Mouse (Mus musculus): Measurements from ENCODE around the gene AU015836. TPM values are rescaled to one million over a fixed set of nuclear protein-coding genes. Genes with fewer than 3 reads are reported as not detected.
"Not testable (repeated sequence)": the region's sequence is repeated elsewhere in the genome, so short reads cannot be mapped to it uniquely, and the experiment has no call there.

Gene AU015836
- polyA plus RNA-seq, 1 experiment: not detected

DNA sequence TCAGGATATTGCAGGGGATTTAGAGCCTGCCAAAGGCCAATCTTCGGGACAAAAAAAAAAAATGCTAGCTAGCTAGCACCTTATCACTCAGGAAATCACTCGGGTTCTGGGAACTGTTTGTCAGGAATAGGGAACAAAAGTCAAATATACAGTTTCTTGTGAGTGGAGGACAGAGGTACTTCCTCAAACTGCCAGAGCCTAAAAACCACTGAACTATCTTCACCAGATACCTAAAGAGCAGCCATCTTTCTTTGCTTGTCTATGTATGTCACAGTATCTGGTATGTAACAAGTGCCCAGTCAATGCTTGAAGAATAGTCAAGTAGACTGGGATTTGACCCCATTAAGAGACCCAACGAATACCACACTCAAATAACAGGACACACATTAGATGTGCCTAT lies 10.0 kb upstream of the AU015836 start:
- H3K36me3 ChIP-seq (ENCODE audit: control insufficient read depth, insufficient read depth): no peaks in the 10 kb centered on the region
- no peak overlapping the region for H3ac ChIP-seq (ENCODE audit: control insufficient read depth, insufficient read length, low read depth)
- no peak overlapping the region for H3K4me3 ChIP-seq (ENCODE audit: insufficient read depth, poor library complexity, severe bottlenecking)
- H3K79me3 ChIP-seq (ENCODE audit: low read depth): no peaks in the 10 kb centered on the region
- H3K79me2 ChIP-seq (ENCODE audit: control insufficient read depth, insufficient read depth): no peaks in the 10 kb centered on the region
- TF ChIP-seq MYOG (IDR thresholded peaks at IDR 0.05; ENCODE audit: control insufficient read depth, extremely low read depth, insufficient read length) (no peak), USF1 (IDR thresholded peaks at IDR 0.05; ENCODE audit: low read depth) (no peak), CEBPB (IDR thresholded peaks at IDR 0.05; ENCODE audit: low read depth) (no peak), MYOD1 (IDR thresholded peaks at IDR 0.05; ENCODE audit: control insufficient read depth, insufficient read length, low read depth) (no peak), FOSL1 (IDR thresholded peaks at IDR 0.05; ENCODE audit: insufficient read depth, low read length, poor library complexity, severe bottlenecking) (no peak), MAX (IDR thresholded peaks at IDR 0.05) (no peak), CTCF (IDR thresholded peaks at IDR 0.05; ENCODE audit: control insufficient read depth, insufficient read depth, insufficient read length) (no peak)
- no peaks in the 10 kb centered on the region for H3K27me3 ChIP-seq (ENCODE audit: control insufficient read depth, insufficient read depth, insufficient read length)

DNA sequence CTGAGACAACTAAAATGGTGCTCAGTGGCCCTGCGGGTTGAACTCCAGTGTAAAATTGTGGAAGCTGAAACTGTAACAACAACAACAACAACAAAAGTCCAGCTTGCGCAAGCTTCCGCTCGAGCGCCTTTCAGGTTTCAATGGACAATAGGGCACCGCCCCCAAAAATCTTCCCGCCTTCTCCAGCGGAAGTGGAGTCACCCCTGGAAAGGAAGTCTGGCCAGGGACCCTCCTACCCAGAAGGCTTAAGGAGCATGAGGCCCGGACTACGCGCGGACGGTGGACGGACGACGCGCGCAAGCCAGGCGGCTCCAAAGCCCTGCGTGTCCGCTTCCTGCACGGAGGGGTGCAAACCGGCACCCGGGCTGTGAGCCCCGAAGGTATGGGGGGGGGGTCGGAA lies 11.9 kb downstream of the AU015836 start:
- H3K79me3 ChIP-seq (ENCODE audit: low read depth): no peaks in the 10 kb centered on the region
- H3K4me3 ChIP-seq (ENCODE audit: insufficient read depth, poor library complexity, severe bottlenecking): no peak overlapping the region
- TF ChIP-seq USF1 (IDR thresholded peaks at IDR 0.05; ENCODE audit: low read depth) (no peak), MYOG (IDR thresholded peaks at IDR 0.05; ENCODE audit: control insufficient read depth, extremely low read depth, insufficient read length) (no peak), MYOD1 (IDR thresholded peaks at IDR 0.05; ENCODE audit: control insufficient read depth, insufficient read length, low read depth) (no peak), CEBPB (IDR thresholded peaks at IDR 0.05; ENCODE audit: low read depth) (no peak), MAX (IDR thresholded peaks at IDR 0.05) (no peak), FOSL1 (IDR thresholded peaks at IDR 0.05; ENCODE audit: insufficient read depth, low read length, poor library complexity, severe bottlenecking) (no peak), CTCF (IDR thresholded peaks at IDR 0.05; ENCODE audit: control insufficient read depth, insufficient read depth, insufficient read length) (no peak)
- H3ac ChIP-seq (ENCODE audit: control insufficient read depth, insufficient read length, low read depth): no peak overlapping the region
- H3K27me3 ChIP-seq (ENCODE audit: control insufficient read depth, insufficient read depth, insufficient read length): peaks cover 4% of the 10 kb centered on the region
- no peaks in the 10 kb centered on the region for H3K79me2 ChIP-seq (ENCODE audit: control insufficient read depth, insufficient read depth)
- H3K36me3 ChIP-seq (ENCODE audit: control insufficient read depth, insufficient read depth): no peaks in the 10 kb centered on the region

DNA sequence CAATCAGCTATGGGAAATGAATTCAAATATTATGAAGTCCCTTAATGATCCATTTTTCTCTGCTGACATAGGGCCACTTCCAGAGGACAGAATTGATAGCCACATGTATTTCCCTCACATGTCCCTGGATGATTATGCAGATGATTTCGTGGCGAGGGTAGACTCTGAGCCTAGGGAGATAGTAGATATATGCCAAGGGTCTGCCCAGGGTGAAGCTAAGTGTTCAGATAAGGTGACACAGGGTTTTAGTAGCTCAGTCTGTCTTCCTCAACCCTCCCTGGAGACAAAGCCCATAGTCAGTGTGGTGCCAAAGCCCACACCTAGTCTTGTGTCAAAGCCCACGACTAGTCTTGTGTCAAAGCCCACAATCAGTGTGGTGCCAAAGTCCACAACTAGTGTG lies 13.7 kb downstream of the AU015836 start:
- Histone ChIP-seq H3K4me3 (ENCODE audit: insufficient read depth, poor library complexity, severe bottlenecking) (no peak overlapping the region), H3K79me3 (ENCODE audit: low read depth) (no peaks in the 10 kb centered on the region)
- TF ChIP-seq CTCF (IDR thresholded peaks at IDR 0.05; ENCODE audit: control insufficient read depth, insufficient read depth, insufficient read length) (no peak), USF1 (IDR thresholded peaks at IDR 0.05; ENCODE audit: low read depth) (no peak), MYOG (IDR thresholded peaks at IDR 0.05; ENCODE audit: control insufficient read depth, extremely low read depth, insufficient read length) (no peak), FOSL1 (IDR thresholded peaks at IDR 0.05; ENCODE audit: insufficient read depth, low read length, poor library complexity, severe bottlenecking) (no peak), CEBPB (IDR thresholded peaks at IDR 0.05; ENCODE audit: low read depth) (no peak), MAX (IDR thresholded peaks at IDR 0.05) (no peak), MYOD1 (IDR thresholded peaks at IDR 0.05; ENCODE audit: control insufficient read depth, insufficient read length, low read depth) (no peak)

DNA sequence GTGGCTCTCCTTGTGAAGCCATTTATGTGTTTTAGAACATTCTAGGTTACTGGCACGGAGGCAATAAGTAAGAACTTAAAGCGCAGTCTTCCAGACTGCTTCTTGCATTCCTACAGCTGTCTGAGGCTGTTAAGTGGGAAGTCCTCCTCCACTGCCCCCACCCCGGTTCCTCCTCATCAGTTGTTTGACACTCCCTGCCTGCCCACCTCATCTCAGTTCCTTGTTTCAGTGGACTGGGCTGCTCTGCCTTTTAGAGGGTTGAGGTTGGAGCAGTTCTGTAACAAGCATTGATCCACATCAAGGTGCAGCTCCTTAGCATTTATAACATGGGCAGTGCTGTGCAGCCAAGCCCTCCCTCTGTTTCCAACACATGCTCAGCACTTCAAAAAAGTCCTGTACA lies 16.6 kb downstream of the AU015836 start:
- not testable (repeated sequence) for H3K4me3 ChIP-seq (ENCODE audit: insufficient read depth, poor library complexity, severe bottlenecking); H3K36me3 ChIP-seq (ENCODE audit: control insufficient read depth, insufficient read depth); H3K27me3 ChIP-seq (ENCODE audit: control insufficient read depth, insufficient read depth, insufficient read length); H3K79me2 ChIP-seq (ENCODE audit: control insufficient read depth, insufficient read depth); H3K79me3 ChIP-seq (ENCODE audit: low read depth); H3ac ChIP-seq (ENCODE audit: control insufficient read depth, insufficient read length, low read depth)

More for the DNA sequence above, 13.7 kb downstream of the AU015836 start:
- Histone ChIP-seq H3ac (ENCODE audit: control insufficient read depth, insufficient read length, low read depth) (no peak overlapping the region), H3K36me3 (ENCODE audit: control insufficient read depth, insufficient read depth) (no peaks in the 10 kb centered on the region), H3K79me2 (ENCODE audit: control insufficient read depth, insufficient read depth) (no peaks in the 10 kb centered on the region), H3K27me3 (ENCODE audit: control insufficient read depth, insufficient read depth, insufficient read length) (peaks cover 4% of the 10 kb centered on the region)

DNA sequence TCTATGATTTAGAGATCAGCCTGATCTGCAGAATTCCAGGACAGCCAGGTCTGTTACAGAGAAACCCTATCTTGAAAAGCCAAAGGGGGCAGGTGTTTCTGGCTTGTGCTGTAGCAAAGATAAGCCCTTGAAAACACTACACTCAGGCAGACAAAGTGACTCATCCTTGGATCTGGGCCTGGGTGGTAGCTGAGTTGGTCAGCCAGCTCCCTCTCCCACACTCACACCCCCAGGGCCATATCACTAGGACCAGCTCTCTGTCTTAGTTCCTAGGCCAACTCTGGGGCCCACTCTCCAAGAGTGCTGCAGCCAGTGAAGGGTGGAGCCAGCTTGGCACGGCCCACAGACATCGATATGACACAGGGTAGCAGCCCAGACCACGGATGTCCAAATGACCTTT lies 38.5 kb downstream of the AU015836 start:
- no peak for TF ChIP-seq FOSL1 (IDR thresholded peaks at IDR 0.05; ENCODE audit: insufficient read depth, low read length, poor library complexity, severe bottlenecking)
- Histone ChIP-seq H3K4me3 (ENCODE audit: insufficient read depth, poor library complexity, severe bottlenecking) (no peak overlapping the region), H3K79me2 (ENCODE audit: control insufficient read depth, insufficient read depth) (no peaks in the 10 kb centered on the region), H3K27me3 (ENCODE audit: control insufficient read depth, insufficient read depth, insufficient read length) (peaks cover 3% of the 10 kb centered on the region), H3K36me3 (ENCODE audit: control insufficient read depth, insufficient read depth) (no peaks in the 10 kb centered on the region), H3ac (ENCODE audit: control insufficient read depth, insufficient read length, low read depth) (no peak overlapping the region), H3K79me3 (ENCODE audit: low read depth) (no peaks in the 10 kb centered on the region)

DNA sequence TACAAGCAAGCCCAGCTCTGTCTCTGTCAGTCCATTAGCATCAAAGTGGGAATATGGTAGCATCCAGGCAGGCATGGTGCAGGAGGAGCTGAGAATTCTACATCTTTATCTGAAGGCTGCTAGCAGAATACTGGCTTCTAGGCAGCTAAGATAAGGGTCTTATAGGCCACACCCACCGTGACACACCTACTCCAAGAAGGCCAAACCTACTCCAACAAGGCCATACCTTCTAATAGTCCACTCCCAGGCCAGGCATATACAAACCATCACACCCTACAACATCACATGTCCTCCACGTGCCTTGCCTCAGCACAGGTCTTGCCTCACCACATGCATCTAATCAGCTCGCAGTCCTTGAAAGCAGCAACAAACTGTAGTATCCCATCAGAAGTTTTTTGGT lies 41.0 kb downstream of the AU015836 start:
- no peaks in the 10 kb centered on the region for H3K79me2 ChIP-seq (ENCODE audit: control insufficient read depth, insufficient read depth)
- no peak overlapping the region for H3ac ChIP-seq (ENCODE audit: control insufficient read depth, insufficient read length, low read depth)
- no peak overlapping the region for H3K4me3 ChIP-seq (ENCODE audit: insufficient read depth, poor library complexity, severe bottlenecking)
- H3K36me3 ChIP-seq (ENCODE audit: control insufficient read depth, insufficient read depth): no peaks in the 10 kb centered on the region
- TF ChIP-seq CTCF (IDR thresholded peaks at IDR 0.05; ENCODE audit: control insufficient read depth, insufficient read depth, insufficient read length) (no peak), MAX (IDR thresholded peaks at IDR 0.05) (no peak), MYOG (IDR thresholded peaks at IDR 0.05; ENCODE audit: control insufficient read depth, extremely low read depth, insufficient read length) (no peak), FOSL1 (IDR thresholded peaks at IDR 0.05; ENCODE audit: insufficient read depth, low read length, poor library complexity, severe bottlenecking) (no peak), CEBPB (IDR thresholded peaks at IDR 0.05; ENCODE audit: low read depth) (no peak)
- no peaks in the 10 kb centered on the region for H3K79me3 ChIP-seq (ENCODE audit: low read depth)
- peaks cover 3% of the 10 kb centered on the region for H3K27me3 ChIP-seq (ENCODE audit: control insufficient read depth, insufficient read depth, insufficient read length)
